Mouse (Mus musculus) left cerebral cortex, postnatal 4 days (tissue): Measurements from ENCODE around the gene Kif6. TPM values are rescaled to one million over a fixed set of nuclear protein-coding genes. Genes with fewer than 3 reads are reported as not detected.
A peak's percentile ranks its signal among the peaks of the same experiment; 100 is the strongest.

Source experiments
- DNase-seq: peaks from one replicate; pipeline ENCODE4 v3.0.0-alpha.2; 2022
- intact Hi-C: fragments of 180-260 bp; cut with DNase I; formaldehyde crosslinking; loops from one replicate; pipeline ENCODE4 v1.15.1; 2025
- total RNA-seq, 2 experiments: library from RNA; stranded (reverse); gene quantifications; 2 replicates each; pipeline ENCODE4 v1.2.3; 2021

The Kif6 gene
- total RNA-seq, 2 experiments from 2014 or later, result 1.6 to 2.3 TPM

- intact Hi-C loops, result no loop called here
- no peak for DNase-seq
These were observed 268.3 kb downstream of the Kif6 start for GRCm38 (mm10) chr17:49883136-49883755.

GRCm38 (mm10) chr17:49885035-49885434, 270.1 kb downstream of the Kif6 start:
- intact Hi-C loops, result no loop called here
- DNase-seq, result peak; percentile 86

GRCm38 (mm10) chr17:49889629-49890028, 274.7 kb downstream of the Kif6 start:
- intact Hi-C loops, result loop anchor here (10.0 kb wide), 3 partner anchors 425 to 955 kb away; partner anchors contain the start of gene Lrfn2
- DNase-seq, result peak; percentile 62

- intact Hi-C loops, result loop anchor here (10.0 kb wide), 3 partner anchors 426 to 956 kb away; partner anchors contain the start of gene Lrfn2
- peak; percentile 56 for DNase-seq
These were observed 275.9 kb downstream of the Kif6 start for GRCm38 (mm10) chr17:49890861-49891260.

GRCm38 (mm10) chr17:49892390-49892789, 277.5 kb downstream of the Kif6 start:
- intact Hi-C loops, result loop anchor here (10.0 kb wide), 3 partner anchors 428 to 958 kb away; partner anchors contain the start of gene Lrfn2
- DNase-seq, result no peak

- no peak for DNase-seq
- intact Hi-C loops, result loop anchor here (10.0 kb wide), 3 partner anchors 430 to 960 kb away; partner anchors contain the start of gene Lrfn2
These were observed 279.5 kb downstream of the Kif6 start for GRCm38 (mm10) chr17:49894471-49894870.

- peak; percentile 85 for DNase-seq
- intact Hi-C loops, result loop anchor here (10.0 kb wide), 3 partner anchors 434 to 964 kb away; partner anchors contain the start of gene Lrfn2
These were observed 284.0 kb downstream of the Kif6 start for GRCm38 (mm10) chr17:49898849-49899331.

GRCm38 (mm10) chr17:49902613-49903012, 287.7 kb downstream of the Kif6 start:
- intact Hi-C loops, result no loop called here

GRCm38 (mm10) chr17:49923429-49923828, 308.5 kb downstream of the Kif6 start:
- no peak for DNase-seq
- intact Hi-C loops, result no loop called here

More at GRCm38 (mm10) chr17:49902613-49903012, 287.7 kb downstream of the Kif6 start:
- no peak for DNase-seq

GRCm38 (mm10) chr17:49927611-49928010, 312.7 kb downstream of the Kif6 start:
- DNase-seq, result no peak
- intact Hi-C loops, result no loop called here

- intact Hi-C loops, result loop anchor here (10.0 kb wide), 1 partner anchor 861 kb away; no protein-coding TSS in a partner anchor
- DNase-seq, result no peak
These were observed 318.9 kb downstream of the Kif6 start for GRCm38 (mm10) chr17:49933806-49934205.

- intact Hi-C loops, result loop anchor here (10.0 kb wide), 1 partner anchor 860 kb away; no protein-coding TSS in a partner anchor
- DNase-seq, result no peak
These were observed 319.6 kb downstream of the Kif6 start for GRCm38 (mm10) chr17:49934586-49934985.

- intact Hi-C loops, result loop anchor here (5.0 to 10.0 kb wide), 2 partner anchors 302 to 859 kb away; no protein-coding TSS in a partner anchor
These were observed 320.8 kb downstream of the Kif6 start for GRCm38 (mm10) chr17:49935602-49936205.

GRCm38 (mm10) chr17:49936214-49936613, 321.3 kb downstream of the Kif6 start:
- intact Hi-C loops, result loop anchor here (5.0 to 10.0 kb wide), 2 partner anchors 301 to 859 kb away; no protein-coding TSS in a partner anchor
- DNase-seq, result no peak

More at GRCm38 (mm10) chr17:49935602-49936205, 320.8 kb downstream of the Kif6 start:
- DNase-seq, result peak; percentile 83

- intact Hi-C loops, result loop anchor here (5.0 to 10.0 kb wide), 2 partner anchors 298 to 856 kb away; no protein-coding TSS in a partner anchor
- no peak for DNase-seq
These were observed 324.2 kb downstream of the Kif6 start for GRCm38 (mm10) chr17:49939146-49939545.

- intact Hi-C loops, result no loop called here
- DNase-seq, result no peak
These were observed 327.7 kb downstream of the Kif6 start for GRCm38 (mm10) chr17:49942674-49943073.

- peak; percentile 88 for DNase-seq
- intact Hi-C loops, result loop anchor here (5.0 kb wide), 1 partner anchor 286 kb away; no protein-coding TSS in a partner anchor
These were observed 336.5 kb downstream of the Kif6 start for GRCm38 (mm10) chr17:49951491-49951855.

- DNase-seq, result peak; percentile 46
- intact Hi-C loops, result loop anchor here (5.0 kb wide), 1 partner anchor 285 kb away; no protein-coding TSS in a partner anchor
These were observed 337.1 kb downstream of the Kif6 start for GRCm38 (mm10) chr17:49951856-49952607.

- intact Hi-C loops, result no loop called here
- DNase-seq, result no peak
These were observed 344.1 kb downstream of the Kif6 start for GRCm38 (mm10) chr17:49959021-49959420.
